Mouse (Mus musculus) hindbrain, embryonic 10.5 days (tissue): Measurements from ENCODE around the gene Gm20481. TPM values are rescaled to one million over a fixed set of nuclear protein-coding genes. Genes with fewer than 3 reads are reported as not detected.
A peak's percentile ranks its signal among the peaks of the same experiment; 100 is the strongest.
"Not testable (repeated sequence)": the region's sequence is repeated elsewhere in the genome, so short reads cannot be mapped to it uniquely, and the experiment has no call there.

ENCODE experiments used
- DNase-seq: peaks from one replicate; pipeline ENCODE4 v3.0.0-alpha.2; 2017; ENCODE audit warnings: low spot score
- H3K27ac ChIP-seq: fragments of 300-500 bp; sonication (generic); 2 replicates; pipeline ENCODE4 v1.5.1; 2016; ENCODE audit warnings: mild to moderate bottlenecking, moderate library complexity
- H3K27me3 ChIP-seq: fragments of 300-500 bp; sonication (generic); 2 replicates; pipeline ENCODE4 v1.6.1; 2016; ENCODE audit warnings: mild to moderate bottlenecking; ENCODE audit not compliant: poor library complexity, insufficient read depth, severe bottlenecking
- H3K36me3 ChIP-seq: fragments of 300-500 bp; sonication (generic); 2 replicates; pipeline ENCODE4 v1.6.1; 2016; ENCODE audit warnings: mild to moderate bottlenecking, moderate library complexity
- H3K4me1 ChIP-seq: fragments of 300-500 bp; sonication (generic); replicated peaks from 2 replicates; pipeline ENCODE4 v1.6.1; 2016; ENCODE audit warnings: mild to moderate bottlenecking
- H3K4me3 ChIP-seq: fragments of 300-500 bp; sonication (generic); 2 replicates; pipeline ENCODE4 v1.5.1; 2016; ENCODE audit warnings: mild to moderate bottlenecking, moderate library complexity
- H3K9me3 ChIP-seq: fragments of 300-500 bp; sonication (generic); 2 replicates; pipeline ENCODE4 v1.6.1; 2016; ENCODE audit warnings: mild to moderate bottlenecking, moderate library complexity
- WGBS: fragments of 180-500 bp; shearing (Covaris S2); methylation state at CpG from one replicate; pipeline ENCODE4 v1.1.7; 2016; 5-methylcytosine and 5-hydroxymethylcytosine counted together
- polyA plus RNA-seq: library from polyadenylated mRNA; unstranded; fragments of >200 nt; fragmentation: Nextera tagmentation; extraction: Ambion mirVana; gene quantifications from 2 replicates; pipeline ENCODE4 v1.2.1, GENCODE M21; 2016

Gene Gm20481
- polyA plus RNA-seq, 1 experiment from 2014 or later = 0.42 TPM

DNA sequence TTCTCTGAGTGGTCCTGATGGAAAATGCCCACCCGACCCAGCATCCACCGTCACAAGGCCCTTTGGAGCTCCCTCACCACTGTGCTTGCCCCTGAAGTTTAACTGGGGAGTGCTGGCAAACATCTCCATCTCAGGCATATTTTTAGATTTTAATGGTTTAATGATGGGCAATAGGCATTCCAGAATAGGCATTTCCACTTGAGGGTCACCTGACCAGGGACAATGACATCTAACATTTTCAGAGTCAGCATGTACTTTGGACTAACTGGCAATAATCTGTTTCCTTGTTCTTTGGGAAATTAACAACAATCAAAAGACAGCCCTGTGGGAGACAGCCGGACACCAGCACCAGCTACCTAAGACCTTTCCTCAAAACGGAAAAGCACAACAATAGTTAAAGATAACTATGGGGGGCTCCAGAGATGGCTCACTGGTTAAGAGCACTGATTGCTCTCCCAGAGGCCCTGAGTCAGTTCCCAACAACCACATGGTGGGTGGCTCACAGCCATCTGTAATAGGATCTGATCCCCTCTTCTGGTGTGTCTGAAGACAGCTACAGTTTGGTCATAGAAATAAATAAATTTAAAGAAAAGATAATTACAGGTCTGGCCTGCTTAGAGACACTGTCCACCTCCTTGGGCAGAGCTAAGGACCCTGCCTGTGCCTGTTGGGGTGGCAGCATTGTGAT, 26.4 kb upstream of the Gm20481 start:
- Histone ChIP-seq H3K36me3 (no peaks in the 10 kb centered on the region), H3K27me3 (no peaks in the 10 kb centered on the region), H3K4me1 (peaks cover 8% of the 10 kb centered on the region), H3K9me3 (no peaks in the 10 kb centered on the region), H3K27ac (no peak overlapping the region), H3K4me3 (no peak overlapping the region)
- no peak for DNase-seq
- WGBS = 87% methylated on average over 4 of the region's 4 CpGs

DNA sequence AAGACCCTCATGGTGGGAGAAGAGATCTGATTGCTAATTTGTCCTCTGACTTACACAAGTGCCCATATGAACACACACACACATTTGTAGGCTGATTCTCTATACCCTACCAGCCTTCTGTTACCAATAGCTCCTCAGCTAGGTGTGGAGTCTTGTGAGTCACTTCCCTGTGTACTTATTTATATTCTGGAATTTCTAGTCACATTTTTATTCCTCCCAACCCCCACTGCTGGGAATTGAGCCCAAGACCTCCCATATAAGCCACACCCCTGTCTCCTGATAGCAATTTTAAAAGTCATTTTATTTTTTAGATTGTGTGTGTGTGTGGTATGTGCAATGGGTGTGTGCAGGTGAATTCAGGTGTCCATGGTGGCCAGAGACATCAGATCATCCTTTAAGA, 25.4 kb upstream of the Gm20481 start:
- peaks cover 8% of the 10 kb centered on the region for H3K4me1 ChIP-seq
- H3K4me3 ChIP-seq = no peak overlapping the region
- no peaks in the 10 kb centered on the region for H3K9me3 ChIP-seq
- H3K27me3 ChIP-seq = no peaks in the 10 kb centered on the region
- H3K36me3 ChIP-seq = peaks cover 1% of the 10 kb centered on the region
- H3K27ac ChIP-seq = no peak overlapping the region
- DNase-seq = no peak

DNA sequence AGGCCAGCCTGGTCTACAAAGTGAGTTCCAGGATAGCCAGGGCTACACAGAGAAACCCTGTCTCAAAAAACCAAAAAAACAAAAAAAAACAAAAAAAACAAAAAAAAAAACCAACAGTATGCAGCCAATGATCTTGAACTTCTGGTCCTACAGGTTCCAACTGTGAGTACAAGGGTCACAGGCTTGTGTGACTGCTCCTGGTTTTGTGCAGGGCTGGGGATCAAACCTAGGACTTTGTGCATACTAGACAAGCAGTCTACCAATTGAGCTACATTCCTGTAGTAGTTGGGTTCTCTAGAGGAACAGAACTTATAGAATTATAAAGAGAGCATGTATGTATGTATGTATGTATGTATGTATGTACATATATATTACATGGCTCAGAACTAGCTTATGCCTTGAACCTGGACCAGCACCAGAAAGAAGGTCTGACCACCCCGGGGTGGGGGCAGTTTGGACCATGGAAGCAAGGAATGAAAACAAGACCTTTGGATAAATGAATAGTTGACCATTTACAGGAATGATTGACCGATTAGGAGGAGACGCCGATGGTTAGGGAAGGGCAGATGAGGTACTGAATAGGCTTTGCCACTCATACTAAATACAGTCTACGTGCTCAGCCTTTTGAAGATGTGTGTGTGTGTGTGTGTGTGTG, 23.1 kb upstream of the Gm20481 start:
- Histone ChIP-seq H3K27ac (no peak overlapping the region), H3K36me3 (peaks cover 24% of the 10 kb centered on the region), H3K9me3 (no peaks in the 10 kb centered on the region), H3K4me3 (no peak overlapping the region), H3K27me3 (no peaks in the 10 kb centered on the region), H3K4me1 (peaks cover 16% of the 10 kb centered on the region)
- 91% methylated on average over 5 of the region's 5 CpGs for WGBS
- no peak for DNase-seq

DNA sequence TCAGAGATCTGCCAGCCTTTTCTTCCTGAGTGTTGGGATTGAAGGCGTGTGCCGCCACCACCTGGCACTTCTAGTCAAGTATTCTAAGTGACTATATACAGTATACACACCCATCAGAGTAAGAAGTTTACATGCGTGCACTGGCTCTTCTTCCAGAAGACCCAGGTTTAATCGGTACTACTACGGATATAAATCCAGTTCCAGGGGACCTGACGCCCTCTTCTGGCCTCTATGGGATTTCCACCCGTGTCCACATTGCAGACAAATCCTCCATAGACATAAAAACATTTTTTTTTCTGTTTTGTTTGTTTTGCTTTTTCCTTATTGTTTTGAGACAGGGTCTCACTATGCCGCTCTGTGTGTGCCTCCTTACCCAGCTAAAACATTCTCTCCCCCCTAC, 22.1 kb upstream of the Gm20481 start:
- WGBS = 32% methylated on average over 8 of the region's 8 CpGs
- Histone ChIP-seq H3K9me3 (no peaks in the 10 kb centered on the region), H3K4me1 (peaks cover 12% of the 10 kb centered on the region), H3K27ac (no peak overlapping the region), H3K36me3 (peaks cover 25% of the 10 kb centered on the region), H3K27me3 (no peaks in the 10 kb centered on the region), H3K4me3 (no peak overlapping the region)
- DNase-seq = peak; percentile 48

DNA sequence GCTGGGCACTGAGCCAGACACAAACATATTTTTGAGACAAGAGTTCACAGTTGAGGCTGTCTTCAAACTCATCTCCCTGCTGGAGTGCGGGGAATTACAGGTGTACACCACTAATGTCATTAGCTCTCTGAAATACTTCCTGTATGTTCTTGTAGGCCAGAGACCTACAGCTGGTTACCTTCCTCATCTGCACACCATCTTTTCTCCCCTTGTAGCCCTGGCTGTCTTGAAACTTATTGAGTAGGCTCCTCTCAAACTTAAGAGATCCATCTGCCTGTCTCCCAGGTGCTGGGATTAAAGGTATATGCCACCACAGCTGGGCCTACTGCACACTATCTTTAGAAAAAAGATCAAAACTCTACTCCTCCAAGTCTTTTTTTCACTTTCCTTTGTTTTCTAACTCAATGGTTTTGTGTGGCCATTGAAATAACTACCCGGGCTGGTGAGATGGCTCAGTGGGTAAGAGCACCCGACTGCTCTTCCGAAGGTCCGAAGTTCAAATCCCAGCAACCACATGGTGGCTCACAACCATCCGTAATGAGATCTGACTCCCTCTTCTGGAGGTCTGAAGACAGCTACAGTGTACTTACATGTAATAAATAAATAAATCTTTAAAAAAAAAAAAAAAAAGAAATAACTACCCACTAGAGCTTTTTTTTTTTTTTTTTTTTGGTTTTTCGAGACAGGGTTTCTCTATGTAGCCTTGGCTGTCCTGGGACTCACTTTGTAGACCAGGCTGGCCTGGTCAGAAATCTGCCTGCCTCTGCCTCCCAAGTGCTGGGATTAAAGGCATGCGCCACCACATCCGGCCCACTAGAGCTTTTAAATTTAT, 20.8 kb upstream of the Gm20481 start:
- DNase-seq = peak; percentile 14
- H3K9me3 ChIP-seq, H3K27ac ChIP-seq, H3K27me3 ChIP-seq: not testable (repeated sequence)
- Histone ChIP-seq H3K36me3 (peaks cover 25% of the 10 kb centered on the region), H3K4me1 (peaks cover 12% of the 10 kb centered on the region), H3K4me3 (0 out of 2 replicates have a peak overlapping the region, but pooled peaks have one; percentile 99)
- 65% methylated on average over 9 of the region's 9 CpGs for WGBS

DNA sequence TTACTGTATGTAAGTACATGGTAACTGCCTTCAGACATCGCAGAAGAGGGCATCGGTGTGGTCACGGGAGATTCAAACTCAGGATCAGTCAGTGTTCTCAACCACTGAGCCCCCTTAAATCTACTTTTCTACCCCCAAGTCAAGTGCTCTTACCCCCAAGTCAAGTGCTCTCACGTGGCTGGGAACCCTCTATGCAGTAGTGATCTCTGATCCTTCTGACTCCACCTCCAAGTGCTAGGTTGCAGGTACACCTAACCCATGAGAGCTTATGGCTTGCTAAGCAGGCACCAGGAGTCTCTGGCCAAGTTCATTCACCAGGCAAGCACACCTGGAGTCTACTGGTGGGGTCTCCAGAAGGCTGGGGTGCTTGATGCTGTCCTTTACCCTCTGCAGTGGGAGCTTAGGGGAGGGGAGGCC, 20.2 kb upstream of the Gm20481 start:
- Histone ChIP-seq H3K27me3 (peaks cover 3% of the 10 kb centered on the region), H3K9me3 (no peaks in the 10 kb centered on the region), H3K36me3 (peaks cover 25% of the 10 kb centered on the region), H3K27ac (peak overlapping the region; percentile 53; the same call in 1 of the 2 replicates), H3K4me3 (peak overlapping the region; percentile 99), H3K4me1 (peaks cover 12% of the 10 kb centered on the region)
- DNase-seq = peak; percentile 47
- WGBS = 27% methylated on average over 4 of the region's 4 CpGs

DNA sequence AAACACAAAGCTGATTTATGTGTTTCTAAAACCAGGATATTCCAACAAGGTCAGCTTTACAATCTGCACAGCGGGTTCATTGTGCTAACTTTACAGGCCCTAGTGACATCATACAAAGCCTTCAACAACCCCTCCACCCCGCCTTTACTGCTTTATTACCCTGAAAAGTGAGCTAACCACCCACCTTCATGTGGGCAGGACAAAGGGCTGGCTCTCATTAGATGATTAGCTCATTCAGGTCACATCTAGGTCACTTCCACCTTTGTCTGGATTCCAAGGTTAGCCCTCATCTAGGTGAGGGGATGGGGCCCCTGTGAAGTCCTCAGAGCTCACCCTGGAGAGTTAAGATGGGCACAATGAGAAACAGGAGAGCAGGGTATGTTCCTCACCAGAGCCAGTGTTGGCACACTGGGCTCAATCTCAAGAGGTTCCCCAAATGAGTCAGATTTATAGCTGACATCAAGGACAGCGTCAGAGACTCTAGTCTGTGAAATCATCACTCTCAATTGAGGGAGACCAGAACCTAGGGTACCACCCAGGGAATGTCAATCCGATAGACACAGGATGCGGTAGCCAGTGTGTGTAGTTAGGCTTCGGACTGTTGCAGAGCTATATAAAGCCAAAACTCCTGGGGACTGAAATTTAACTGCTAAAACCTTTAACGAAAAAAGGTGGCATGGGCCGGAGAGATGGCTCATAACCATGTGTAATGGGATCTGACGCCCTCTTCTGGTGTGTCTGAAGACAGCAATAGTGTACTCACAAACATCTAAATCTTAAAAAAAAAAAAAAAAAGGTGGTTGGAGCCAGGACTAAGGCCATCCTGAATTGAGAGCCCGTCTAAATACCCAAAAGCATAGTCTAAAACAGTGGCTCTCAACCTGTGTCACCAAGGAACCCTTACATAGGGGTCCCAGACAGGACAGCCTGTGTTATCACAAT, 18.9 kb upstream of the Gm20481 start:
- Histone ChIP-seq H3K27ac (peak overlapping the region; percentile 99), H3K4me1 (peaks cover 12% of the 10 kb centered on the region), H3K27me3 (peaks cover 15% of the 10 kb centered on the region), H3K9me3 (no peaks in the 10 kb centered on the region), H3K4me3 (peak overlapping the region; percentile 99), H3K36me3 (peaks cover 25% of the 10 kb centered on the region)
- WGBS = 38% methylated on average over 10 of the region's 10 CpGs
- no peak for DNase-seq

DNA sequence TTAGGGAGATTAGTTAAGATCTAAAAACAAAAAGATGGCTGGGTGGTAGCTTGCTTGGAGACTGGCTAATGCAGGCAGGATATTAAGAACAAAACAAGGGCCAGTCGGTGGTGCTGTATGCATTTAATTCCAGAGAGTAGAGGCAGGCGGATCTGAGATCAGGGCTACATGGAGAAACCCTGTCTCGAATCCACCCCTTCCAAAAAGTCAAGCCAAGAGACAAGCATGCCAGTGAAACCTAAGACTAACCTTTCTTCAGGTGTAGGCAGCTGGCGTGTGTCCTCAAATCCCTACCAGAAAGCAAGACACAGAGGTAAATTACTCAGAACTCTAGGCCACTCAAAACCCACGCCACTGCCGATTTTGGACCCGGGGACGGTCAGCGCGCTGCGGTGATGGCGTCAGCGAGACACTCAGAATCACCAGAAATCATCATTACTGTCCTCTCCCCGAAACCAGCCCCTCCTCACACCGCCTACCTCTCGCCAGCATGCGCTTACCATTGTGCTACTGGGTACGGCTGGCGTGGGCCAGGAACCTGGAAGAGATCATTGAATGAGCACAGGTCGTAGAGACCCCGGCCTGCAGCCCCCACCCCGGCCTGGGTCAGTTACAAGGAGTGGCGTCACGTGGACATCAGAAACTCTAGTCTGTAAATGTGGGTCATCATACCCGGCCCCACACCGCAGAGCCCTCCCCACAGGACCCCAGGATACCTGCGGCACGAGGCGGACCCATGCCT, 17.9 kb upstream of the Gm20481 start:
- DNase-seq = no peak
- Histone ChIP-seq H3K36me3 (peaks cover 25% of the 10 kb centered on the region), H3K27me3 (peaks cover 25% of the 10 kb centered on the region), H3K4me3 (peak overlapping the region; percentile 99), H3K4me1 (peaks cover 12% of the 10 kb centered on the region), H3K27ac (peak overlapping the region; percentile 99), H3K9me3 (no peaks in the 10 kb centered on the region)
- under 1% methylated on average over 29 of the region's 29 CpGs for WGBS

DNA sequence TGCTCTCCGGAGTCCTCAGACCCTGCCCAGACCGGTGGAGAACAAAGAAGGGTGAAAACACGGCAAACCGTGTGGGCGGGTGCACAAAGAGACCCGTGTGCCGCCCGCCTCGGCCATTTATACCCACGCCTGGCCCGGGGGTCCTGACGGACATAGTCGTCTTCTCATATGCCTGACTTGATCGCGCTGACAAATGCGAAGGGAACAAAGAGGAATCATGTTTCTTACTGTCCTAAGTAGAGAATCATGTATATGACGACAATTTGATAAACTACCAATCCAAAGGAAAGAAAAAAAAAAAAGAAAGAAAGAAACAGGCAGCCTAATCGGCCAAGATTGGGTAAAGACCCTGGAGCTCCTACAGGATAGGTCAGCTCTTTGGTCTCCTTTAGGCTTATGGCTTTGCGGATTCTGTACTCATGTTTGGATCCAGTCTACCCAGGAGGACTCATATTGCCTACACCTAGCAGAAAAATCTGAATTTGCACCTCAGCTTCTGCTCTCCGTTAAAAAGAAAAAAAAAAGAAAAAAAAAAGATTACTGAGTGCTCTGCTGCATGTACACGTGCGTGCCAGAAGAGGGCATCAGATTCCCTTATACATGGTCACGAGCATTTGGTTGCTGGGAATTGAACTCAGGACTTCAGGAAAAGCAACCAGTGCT, 17.2 kb upstream of the Gm20481 start:
- H3K36me3 ChIP-seq = peaks cover 25% of the 10 kb centered on the region
- H3K4me3 ChIP-seq = peak overlapping the region; percentile 99
- no peaks in the 10 kb centered on the region for H3K9me3 ChIP-seq
- peak overlapping the region; percentile 99 for H3K27ac ChIP-seq
- peak; percentile 86 for DNase-seq
- H3K4me1 ChIP-seq = peaks cover 12% of the 10 kb centered on the region
- WGBS = under 1% methylated on average over 23 of the region's 23 CpGs
- H3K27me3 ChIP-seq = peaks cover 31% of the 10 kb centered on the region

DNA sequence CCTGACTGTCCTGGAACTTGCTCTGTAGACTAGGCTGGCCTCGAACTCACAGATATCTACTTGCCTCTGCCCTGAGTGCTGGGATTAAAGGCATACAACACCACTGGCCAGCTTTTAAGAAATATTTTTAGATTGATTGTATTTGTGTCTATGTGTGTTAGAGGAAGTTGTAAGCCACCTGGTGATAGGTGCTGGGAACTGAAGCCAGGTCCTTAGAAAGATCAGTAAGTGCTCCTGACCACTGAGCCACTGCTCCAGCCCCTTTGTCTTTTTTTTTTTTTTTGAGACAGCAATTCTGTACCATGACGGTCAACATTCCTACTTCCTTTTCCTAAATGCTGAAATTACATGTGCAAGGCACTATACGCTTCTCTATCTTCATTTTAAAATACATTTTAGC, 16.5 kb upstream of the Gm20481 start:
- peaks cover 25% of the 10 kb centered on the region for H3K36me3 ChIP-seq
- H3K9me3 ChIP-seq = no peaks in the 10 kb centered on the region
- 90% methylated on average over 3 of the region's 3 CpGs for WGBS
- peak overlapping the region; percentile 99 for H3K4me3 ChIP-seq
- H3K27ac ChIP-seq = peak overlapping the region; percentile 99
- no peak for DNase-seq
- peaks cover 35% of the 10 kb centered on the region for H3K27me3 ChIP-seq
- H3K4me1 ChIP-seq = peaks cover 12% of the 10 kb centered on the region

DNA sequence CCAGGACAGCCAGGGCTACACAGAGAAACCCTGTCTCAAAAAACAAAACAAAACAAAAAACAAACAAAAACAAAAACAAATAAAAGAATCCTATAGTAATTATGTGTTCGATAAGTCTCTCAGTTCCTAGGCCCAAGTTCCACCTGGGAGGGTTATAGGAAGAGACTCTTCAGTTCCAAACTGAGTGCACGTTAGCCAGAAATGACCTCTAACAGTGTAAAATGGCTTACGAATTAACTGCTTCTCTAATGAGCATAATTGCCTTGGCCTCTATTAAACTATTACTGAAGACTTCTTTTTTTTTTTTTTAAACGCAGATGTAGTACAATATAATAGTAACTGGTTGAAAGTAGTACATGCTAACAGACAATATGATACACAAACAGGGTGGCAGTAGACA, 15.8 kb upstream of the Gm20481 start:
- no peak for DNase-seq
- H3K4me3 ChIP-seq = no peak overlapping the region
- peaks cover 35% of the 10 kb centered on the region for H3K27me3 ChIP-seq
- H3K4me1 ChIP-seq = peaks cover 12% of the 10 kb centered on the region
- 91% methylated on average over 4 of the region's 4 CpGs for WGBS
- H3K9me3 ChIP-seq = no peaks in the 10 kb centered on the region
- no peak overlapping the region for H3K27ac ChIP-seq
- peaks cover 25% of the 10 kb centered on the region for H3K36me3 ChIP-seq
